Mouse (Mus musculus) liver, postnatal 0 days (tissue): ENCODE data around the gene Zfp655.

Experiments used
- CTCF ChIP-seq: sonication (generic); IDR thresholded peaks from 2 replicates; pipeline ENCODE4 v1.5.1; 2016; ENCODE audit warnings: antibody characterized with exemption, low read depth
- EP300 ChIP-seq: IDR thresholded peaks from 2 replicates; pipeline ENCODE4 v1.6.1; 2016; ENCODE audit warnings: antibody characterized with exemption, low read depth, mild to moderate bottlenecking

DNA sequence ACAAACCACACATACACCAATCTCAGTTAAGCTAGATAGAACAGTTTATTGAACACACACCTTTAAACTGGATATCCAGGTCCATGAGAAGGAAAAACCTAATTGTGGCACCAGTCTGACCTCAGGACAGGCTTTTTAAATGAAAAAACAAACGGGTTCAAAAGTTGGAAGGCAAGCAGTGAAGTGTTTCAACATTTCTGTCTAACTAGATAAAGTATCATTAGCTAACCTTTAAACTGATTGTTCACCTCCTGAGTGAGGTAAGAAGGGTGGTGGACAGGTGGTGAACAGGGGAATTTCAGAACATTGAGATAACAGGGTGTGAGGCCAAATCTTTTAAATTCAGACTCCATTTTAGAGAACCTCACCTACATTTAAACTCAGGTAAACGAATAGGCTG lies 5.1 kb upstream of the Zfp655 start:
- TF ChIP-seq EP300 (no peak), CTCF (no peak)
